Comparison of ENCODE assay signal across 1 mouse cellular context in the genomic region with DNA sequence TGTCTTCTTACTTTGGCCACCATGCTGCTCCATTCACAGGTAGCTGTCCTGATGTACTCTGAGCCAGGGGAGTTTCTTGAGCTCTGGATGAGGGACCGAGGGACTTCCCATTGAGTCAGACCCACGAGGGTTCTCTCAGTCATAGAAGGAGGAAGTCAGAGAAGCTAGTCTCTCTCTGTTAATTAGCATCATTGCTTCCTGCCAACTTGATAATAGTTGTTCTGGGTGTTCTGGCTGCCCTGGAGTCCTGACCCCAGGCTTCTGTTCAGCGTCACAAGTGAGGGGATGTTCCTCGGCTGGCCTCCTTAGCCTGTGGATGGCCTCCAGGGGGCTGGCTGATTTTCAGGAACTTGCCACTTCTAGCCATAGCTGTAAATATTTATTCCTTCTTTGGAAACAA.
TF ChIP-seq lines count a peak whose summit lies in the region.

No protein-coding gene starts in this region.

TF ChIP-seq in MEL, 35 proteins besides CTCF, POLR2A, EP300 and RAD21 (continued from another document):
- TF ChIP-seq MAFK (IDR thresholded peaks at IDR 0.05; ENCODE audit: borderline replicate concordance, low read depth, low read length): no peak
TF ChIP-seq in MEL: peak in this region for 1.
